ENCODE assay signal across 20 mouse cellular contexts in genomic region chr8:106313120-106313737, GRCm38 (mm10). TPM values are rescaled to one million over a fixed set of nuclear protein-coding genes. Genes with fewer than 3 reads are reported as not detected.
DNase-seq lines count a peak whose midpoint lies in the region; TF ChIP-seq lines count a peak whose summit lies in the region.
"Had no signal": no experiment of that assay in that cellular context is flagged by ENCODE, and none has a peak within 500 bp of the region (broad histone marks: within the 10 kb centered on the region; RNA-seq: fewer than 3 reads in every experiment).

No protein-coding gene starts in this region.

- no peak for TF ChIP-seq CTCF in cerebellum, adult 2 months (IDR thresholded peaks at IDR 0.05; ENCODE audit: borderline replicate concordance, insufficient read depth, low read depth, low read length)

- H3K27me3 ChIP-seq in cerebellum, adult 2 months (ENCODE audit: control insufficient read depth, insufficient read depth, low read length), result no peaks in the 10 kb centered on the region
- H3K27me3 ChIP-seq: embryonic facial prominence, embryonic 12.5 days; embryonic facial prominence, embryonic 15.5 days; hindbrain, embryonic 13.5 days had no signal

- H3K4me3 ChIP-seq in cerebellum, adult 2 months (replicated peaks; ENCODE audit: insufficient read depth, low read depth, low read length), result no peak overlapping the region
- H3K4me3 ChIP-seq: embryonic facial prominence, embryonic 12.5 days; embryonic facial prominence, embryonic 15.5 days; gastrocnemius, adult 2 months; hindbrain, embryonic 13.5 days had no signal

- peaks cover 12% of the 10 kb centered on the region for H3K4me1 ChIP-seq in cerebellum, adult 2 months (ENCODE audit: control insufficient read depth, insufficient read depth, low read length)
- H3K4me1 ChIP-seq: embryonic facial prominence, embryonic 12.5 days; embryonic facial prominence, embryonic 15.5 days had no signal

- 75% methylated on average over 6 of the region's 6 CpGs for WGBS in cerebellum, adult 2 months

- H3K27ac ChIP-seq in cerebellum, adult 2 months (ENCODE audit: insufficient read depth, low read length), result no peak overlapping the region
- H3K27ac ChIP-seq: embryonic facial prominence, embryonic 12.5 days; embryonic facial prominence, embryonic 15.5 days; gastrocnemius, adult 2 months; hindbrain, embryonic 13.5 days; hindbrain, postnatal 0 days had no signal

- peak; percentile 30 for DNase-seq in cerebellum, adult 11-12 months
- DNase-seq in cerebellum, adult 8-10 months, result no peak
- DNase-seq in cerebellum, postnatal 14 days, result peak; percentile 55 to 63
- no peak for DNase-seq in cerebellum, adult 2 months
- peak; percentile 8 for DNase-seq in 416B (ENCODE audit: low read depth)
- DNase-seq in lung, adult 18-20 months, result no peak
- DNase-seq: adrenal gland, postnatal 10 days; adrenal gland, postnatal 36 days; cerebellum, adult 18-20 months; forebrain, postnatal 0 days; gastrocnemius, adult 2 months; gastrocnemius, postnatal 14 days; kidney, adult 18-20 months; kidney, adult 9 months had no signal

- TF ChIP-seq POLR2A in cerebellum, adult 2 months (IDR thresholded peaks at IDR 0.05; ENCODE audit: borderline replicate concordance, insufficient read depth, low read length), result no peak

RNA-seq across cellular contexts. Expression of gene Smpd3, which starts 24.6 kb away (rescaled TPM):
- polyA plus RNA-seq in cerebellum, adult 2 months (2012; rRNA removed), result 8.7 and 9.2 TPM in 2 replicates
- polyA plus RNA-seq: activated CD4-positive, CD25-positive, alpha-beta regulatory T cell, adult 4 months; inflammation-experienced regulatory T-cells, adult 6 months had no signal

Comparison
In these comparisons a context has a peak if more than half of its experiments do, and no peak if none do; other contexts are left out.
1. DNase-seq: peak in cerebellum, adult 11-12 months (single experiment), cerebellum, postnatal 14 days (2 of 2) and 416B (single experiment); none in cerebellum, adult 8-10 months (single experiment), cerebellum, adult 2 months (0 of 2) and lung, adult 18-20 months (0 of 2).